Mouse (Mus musculus) mouse trophoblast stem cell (cell line): ENCODE results near the gene Tmem125.
"Not testable (repeated sequence)": the region's sequence is repeated elsewhere in the genome, so short reads cannot be mapped to it uniquely, and the experiment has no call there.

Experiments
- in situ Hi-C, 2 experiments: fragments of 300-500 bp; cut with MseI, MboI; formaldehyde crosslinking; loops; 2 replicates in 1 of 2; 3 replicates in 1 of 2; pipeline ENCODE4 v1.15.1; 2025

The Tmem125 gene

DNA sequence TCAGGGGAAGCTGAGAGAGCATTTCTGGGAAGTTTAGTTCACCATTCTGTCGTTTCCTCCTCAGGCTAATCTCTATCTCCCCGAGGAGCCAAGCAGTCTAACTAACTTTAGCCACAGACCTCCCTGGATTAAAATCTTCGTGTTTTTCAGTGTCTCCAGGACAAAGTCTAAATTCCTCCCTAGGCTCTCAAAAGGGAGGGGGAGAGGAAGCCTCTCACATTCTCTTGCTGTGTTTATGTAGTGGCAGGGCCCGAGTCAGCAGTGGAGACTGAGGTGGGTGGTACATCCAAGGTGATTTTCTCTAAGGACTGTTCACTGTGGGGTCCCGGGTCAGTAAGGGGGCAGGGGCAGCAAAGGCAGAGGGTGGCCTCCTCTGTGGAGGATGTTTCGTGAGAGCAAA lies 6.0 kb downstream of the Tmem125 start:
- in situ Hi-C loops, result no loop called here

DNA sequence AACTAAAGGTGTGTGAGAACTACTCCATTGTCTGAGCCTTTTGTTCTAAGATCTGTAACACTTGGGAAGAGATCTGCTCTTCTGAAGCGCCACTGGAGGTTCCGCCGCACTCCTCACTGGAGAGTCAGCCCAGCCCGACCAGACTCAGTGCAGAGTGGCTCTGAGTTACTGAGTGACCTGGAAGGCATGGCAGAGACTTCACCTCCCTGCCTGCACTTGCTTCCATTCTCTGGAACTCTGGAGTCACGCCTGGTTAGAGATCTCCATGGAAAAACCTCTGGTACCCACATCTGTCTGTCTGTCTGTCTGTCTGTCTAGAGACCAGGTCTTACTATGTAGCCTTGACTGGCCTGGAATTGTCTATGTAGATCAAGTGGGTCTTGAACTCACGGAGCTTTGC lies 8.2 kb downstream of the Tmem125 start:
- in situ Hi-C loops, result no loop called here

DNA sequence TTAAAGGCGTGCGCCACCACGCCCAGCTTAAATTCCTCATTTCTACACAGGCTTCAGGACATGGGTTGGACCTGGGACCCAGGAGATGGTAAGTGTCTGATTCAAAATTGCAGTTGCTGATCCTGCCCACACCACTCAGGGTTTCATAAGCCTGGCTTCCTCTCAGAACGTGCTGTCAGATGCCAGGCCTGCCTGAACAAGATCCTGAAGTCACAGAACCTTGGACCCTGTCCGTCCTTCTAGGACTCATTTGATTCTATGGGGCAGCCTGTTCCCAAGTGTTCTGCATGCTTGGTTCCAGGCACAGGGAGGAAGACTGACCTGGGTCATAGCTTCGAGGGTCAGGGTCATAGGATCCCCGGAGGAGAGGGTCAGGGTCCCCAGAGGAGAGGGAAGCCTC lies 10.2 kb downstream of the Tmem125 start:
- in situ Hi-C loops, result no loop called here

DNA sequence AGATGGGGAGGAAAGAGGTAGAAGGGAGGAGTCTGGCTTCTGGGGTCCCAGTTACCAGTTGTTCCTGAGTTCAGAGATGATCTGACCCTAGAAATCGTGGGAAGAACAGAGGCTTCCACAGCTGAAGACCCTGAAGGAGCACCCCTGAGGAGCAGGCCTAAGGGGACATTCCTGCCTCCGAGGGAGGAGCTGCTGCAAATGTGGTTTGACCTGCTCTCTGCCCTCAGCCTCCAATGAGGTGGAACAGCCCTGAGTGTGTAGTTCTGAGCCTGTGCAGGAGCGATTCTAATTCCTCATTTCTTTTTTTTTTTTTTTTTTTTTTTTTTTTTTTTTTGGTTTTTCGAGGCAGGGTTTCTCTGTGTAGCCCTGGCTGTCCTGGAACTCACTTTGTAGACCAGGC lies 10.7 kb downstream of the Tmem125 start:
- in situ Hi-C loops, result no loop called here

DNA sequence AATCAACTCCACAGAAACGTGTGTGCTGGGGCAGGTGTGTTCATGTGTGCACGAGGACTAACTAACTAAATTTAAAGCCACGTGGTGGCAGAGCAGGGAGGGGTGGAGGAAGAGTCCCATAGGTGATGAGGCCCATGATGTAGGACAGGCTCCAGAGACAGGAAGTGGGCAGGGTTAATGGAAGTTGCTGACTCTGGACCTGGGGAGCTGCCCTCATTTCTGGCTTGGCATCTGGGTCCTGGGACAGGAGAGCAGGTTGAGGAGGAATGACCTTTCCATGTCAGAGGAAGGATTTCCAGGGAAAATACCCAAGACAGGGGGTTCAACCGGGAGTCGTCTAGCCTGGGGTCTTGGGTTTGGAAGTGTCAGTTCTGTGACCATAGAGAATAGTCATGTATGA lies 11.2 kb downstream of the Tmem125 start:
- in situ Hi-C loops, result no loop called here

DNA sequence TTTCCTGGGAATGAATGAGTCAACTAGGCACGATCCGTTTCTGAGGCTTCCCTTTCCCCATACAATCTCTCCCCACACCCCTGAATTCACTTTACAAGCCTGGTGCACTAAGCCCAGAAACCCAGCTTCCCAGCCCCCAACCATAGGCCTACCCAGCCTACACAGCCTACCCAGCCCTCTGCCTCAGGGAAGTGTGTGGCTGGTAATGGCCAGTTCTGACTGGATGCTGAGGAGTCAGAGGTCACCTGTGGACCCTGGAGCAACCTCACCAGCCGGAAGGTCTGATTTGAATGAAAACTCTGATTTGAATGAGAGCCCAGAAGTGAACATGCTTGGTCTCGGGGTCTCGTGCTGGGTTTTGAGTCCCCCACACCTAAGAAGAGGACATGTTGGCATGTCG lies 16.1 kb downstream of the Tmem125 start:
- in situ Hi-C loops, result no loop called here

DNA sequence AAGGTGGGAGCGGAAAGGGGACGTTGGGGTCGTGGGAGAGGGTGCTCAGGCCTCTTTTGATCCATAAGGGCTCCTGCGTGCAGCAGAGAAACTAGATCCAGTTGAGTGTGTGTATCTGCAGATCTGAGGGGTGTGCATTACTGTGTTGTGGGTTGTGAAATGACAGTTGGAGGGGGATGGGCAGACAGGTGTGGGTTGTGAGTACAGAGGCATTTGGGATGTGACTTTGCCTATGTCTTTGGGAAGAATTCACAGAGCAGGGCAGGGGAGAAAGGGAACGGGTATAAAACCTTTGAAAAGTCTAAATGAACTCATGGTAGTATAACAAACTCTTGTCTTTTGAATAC lies 16.5 kb downstream of the Tmem125 start:
- in situ Hi-C loops, result no loop called here

DNA sequence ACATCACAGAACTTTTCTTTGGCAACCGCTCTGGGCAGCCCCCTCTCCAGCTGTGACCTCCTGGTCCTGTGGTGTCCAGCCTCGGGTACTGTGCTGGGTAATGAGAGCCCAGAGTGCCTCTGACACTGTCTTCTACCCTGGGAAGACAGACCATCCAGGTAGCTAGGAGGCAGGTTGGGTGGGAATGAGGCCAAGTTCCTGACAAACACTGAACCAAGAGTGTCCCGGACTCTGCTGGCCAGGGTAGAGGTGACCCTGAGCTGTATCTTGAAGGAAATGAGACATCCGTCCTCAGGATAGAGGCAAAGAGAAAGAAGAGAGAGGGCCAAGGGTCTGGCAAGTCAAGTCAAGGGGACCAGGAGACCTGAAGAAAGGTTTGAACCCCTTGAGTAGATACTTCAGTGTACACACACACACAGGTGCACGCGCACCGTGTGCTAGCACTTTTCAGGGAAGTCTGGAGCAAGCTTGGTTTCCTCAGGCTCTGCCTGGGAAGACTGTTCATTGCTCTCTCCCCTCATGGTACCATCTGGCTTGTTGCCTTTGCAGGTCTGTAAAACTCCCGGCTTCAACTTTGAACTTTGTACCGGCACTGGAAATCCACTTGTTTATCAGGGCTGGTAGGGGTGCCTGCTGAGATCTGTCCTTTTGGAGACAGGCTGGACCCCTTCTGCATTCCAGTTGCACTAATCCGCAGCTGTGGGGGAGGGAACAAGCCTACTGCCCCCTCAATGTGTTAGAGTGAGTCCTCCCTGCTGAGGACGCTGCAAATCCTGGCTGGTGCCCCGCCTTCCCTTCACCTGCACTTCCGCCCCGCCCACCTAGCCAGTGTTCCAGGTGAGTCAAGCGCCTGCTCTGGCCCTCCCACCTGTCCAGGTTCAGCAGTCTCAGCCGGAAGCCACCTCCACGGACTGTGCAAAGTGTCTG lies 17.2 kb downstream of the Tmem125 start, which contains the start of gene 2610528J11Rik:
2610528J11Rik (plus strand) TSS at position 592 of the 927 bp plus-strand sequence.
- in situ Hi-C loops, result no loop called here

DNA sequence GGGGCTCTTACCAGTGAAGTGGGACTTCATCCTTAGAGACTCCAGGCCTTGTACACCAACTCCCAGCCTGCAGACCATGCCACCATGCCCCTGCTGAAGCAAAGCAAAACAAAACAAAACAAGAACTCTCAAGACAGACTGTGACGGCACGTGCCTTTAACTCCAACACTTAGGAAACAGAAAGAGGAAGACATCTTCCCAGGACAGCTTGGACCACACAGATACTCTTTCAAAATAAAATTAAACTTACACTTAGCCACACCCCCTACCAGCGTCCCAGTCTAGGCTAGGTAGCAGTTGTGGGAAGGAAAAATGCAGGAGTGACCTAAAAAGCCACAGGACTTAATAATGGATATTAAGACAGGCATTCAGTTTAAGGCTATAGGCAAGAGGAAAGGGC lies 18.1 kb downstream of the Tmem125 start:
- in situ Hi-C loops, result no loop called here

DNA sequence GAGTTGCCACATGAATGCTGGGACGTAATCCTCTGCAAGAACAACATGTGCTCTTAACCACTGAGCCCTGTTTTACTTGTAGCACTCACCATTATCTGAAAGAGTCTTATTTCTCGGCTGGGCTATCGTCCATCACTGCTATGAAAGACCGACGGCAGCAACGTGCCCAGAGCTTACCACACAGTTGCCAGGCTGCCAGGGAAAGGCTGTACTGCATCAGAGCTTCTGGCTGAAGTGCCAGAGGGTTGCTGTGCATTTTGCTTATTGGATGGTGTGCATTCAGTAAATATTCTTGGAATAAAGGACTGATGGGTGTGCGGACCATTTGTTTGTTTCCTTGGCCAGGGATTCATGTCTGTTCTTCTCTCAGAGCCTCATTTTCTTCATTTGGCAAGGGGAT lies 19.9 kb downstream of the Tmem125 start:
- in situ Hi-C loops, result no loop called here

DNA sequence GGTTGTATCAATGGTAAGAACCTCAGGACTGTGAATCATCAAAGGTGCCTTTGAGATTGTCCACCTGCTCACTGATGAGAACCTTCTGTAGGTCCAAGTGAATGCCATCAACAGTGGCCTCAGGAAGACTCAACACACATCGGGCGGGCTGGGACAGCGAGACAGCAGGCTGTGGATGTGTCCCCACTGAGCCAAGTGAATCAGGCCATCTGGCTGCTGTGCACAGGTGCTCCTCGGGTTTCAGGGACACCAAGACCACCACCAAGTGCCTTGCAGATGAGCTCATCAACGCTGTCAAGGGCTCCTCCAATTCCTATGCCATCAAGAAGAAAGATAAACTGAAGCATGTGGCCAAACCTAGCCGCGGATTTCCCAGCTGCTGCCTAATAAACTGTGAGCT lies 21.6 kb downstream of the Tmem125 start:
- in situ Hi-C loops, result no loop called here

DNA sequence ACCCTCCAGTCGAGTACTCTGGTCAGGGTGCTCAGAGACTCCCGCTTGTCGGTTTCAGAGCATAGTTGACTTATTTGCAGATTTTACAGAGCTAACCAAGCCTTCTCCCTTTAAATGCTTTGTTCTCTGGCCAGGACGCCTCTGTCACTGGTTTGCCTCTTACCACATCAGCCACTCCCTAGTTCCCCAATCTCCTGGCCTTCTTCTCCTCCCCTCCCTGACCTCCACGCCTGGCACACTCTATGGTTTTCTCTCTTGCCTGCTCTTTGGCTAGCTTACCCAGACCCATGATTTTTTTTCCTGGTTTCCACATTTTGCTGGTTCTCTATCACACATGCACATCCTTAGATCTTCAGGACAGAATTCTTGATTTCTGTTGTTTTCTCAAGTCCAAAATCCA lies 25.6 kb downstream of the Tmem125 start:
- in situ Hi-C loops, result no loop called here

DNA sequence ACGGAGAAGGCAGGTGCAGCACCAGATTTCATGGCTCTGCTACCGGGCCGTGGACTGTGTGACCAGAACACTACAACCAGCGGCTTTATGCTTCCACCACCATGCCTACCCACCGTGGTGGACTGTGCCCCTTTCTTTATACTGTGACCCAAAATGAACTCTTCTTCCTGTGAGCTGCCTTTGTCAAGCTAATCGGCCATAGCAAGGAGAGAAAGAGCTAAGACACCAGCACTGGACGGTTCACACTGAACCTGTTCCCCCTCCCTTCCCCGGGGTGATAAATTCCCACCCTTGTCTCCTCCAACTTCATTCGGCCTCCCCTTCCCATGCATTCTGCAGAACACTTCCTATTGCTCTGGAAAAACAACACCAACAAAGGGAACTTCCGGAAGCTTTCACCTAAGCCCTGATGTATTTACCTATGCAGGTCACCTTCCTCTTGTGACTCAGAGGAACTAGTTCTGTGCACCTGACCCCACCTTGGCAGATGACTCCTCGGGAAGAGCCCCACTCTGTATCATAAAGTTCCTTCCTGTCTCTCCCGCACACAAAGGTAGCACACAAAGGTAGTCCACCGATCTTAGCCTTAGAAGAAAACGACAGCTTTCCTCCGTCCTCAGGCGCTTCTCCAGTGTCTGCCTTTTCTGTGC lies 26.2 kb downstream of the Tmem125 start:
- in situ Hi-C loops, result no loop called here

DNA sequence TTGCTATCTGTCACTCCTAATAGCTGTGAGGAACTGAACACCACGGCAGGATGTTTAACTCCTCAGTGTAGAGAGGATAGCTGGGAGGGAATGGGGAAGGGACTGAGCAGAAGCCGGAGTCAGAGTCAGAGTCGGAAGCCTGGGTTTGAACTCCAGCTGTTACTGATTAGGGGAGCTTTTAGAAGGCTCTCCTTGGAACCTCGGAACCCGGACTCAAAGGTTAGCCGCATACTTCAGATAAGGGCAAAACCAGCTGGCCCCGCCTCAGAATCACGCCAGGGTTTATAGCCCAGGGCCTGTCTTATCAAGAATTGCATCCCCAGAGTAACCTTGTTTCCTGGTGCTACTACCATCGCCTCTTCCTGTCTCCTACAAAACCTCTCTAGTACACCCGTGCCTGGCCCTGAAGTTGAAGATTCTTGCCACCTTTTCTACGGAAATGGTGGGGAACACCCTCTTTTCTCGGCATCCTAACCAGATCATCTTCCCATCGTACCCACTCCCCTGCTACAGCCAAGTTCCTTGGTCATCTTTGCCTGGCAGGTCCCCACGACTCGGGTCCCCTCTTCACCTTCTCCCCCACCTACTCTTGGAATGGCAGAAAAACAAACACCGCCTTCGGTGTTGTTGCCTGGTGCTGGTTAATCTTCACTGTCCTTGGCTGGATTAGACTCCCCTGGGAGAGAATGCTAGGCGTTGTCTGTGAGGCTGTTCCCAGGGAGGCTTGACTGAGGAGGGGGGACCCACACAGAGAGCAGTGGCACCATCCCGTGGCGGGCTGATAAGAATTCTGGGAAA lies 26.9 kb downstream of the Tmem125 start:
- in situ Hi-C loops, result no loop called here

DNA sequence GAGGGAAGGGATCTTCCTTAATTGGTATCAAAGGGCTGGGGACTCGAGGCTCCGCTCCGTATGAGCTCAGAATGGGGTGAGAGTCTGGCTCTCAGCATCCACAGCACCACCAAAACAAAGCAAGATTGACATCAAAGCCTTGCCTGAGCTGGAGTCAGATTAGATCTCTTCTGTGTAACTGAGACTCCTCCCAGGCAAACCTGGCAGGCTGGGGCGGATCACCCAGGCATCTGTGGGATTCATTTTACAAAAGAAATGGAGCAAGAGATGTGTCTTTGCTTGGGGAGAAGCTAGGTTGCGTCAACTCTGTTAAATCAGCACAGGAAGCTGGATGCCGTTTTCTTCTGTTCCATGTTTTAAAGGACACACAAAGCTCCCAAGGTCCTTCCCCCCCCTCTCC lies 34.8 kb downstream of the Tmem125 start:
- in situ Hi-C loops, result no loop called here

DNA sequence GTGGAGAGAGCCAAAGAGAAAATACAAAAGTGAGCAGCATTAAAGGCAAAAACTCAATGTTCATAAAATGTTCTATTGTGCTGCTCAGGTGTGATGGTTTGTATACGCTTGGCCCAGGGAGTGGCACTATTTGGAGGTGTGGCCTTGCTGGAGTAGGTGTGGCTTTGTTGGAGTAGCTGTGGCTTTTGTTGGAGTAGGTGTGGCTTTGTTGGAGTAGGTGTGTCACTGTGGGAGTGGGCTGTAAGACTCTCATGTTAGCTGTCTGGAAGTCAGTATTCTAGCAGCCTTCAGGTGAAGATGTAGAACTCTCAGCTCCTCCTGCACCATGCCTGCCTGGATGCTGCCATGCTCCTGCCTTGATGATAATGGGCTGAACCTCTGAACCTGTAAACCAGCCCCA lies 36.7 kb downstream of the Tmem125 start:
- in situ Hi-C loops, result not testable (repeated sequence)

DNA sequence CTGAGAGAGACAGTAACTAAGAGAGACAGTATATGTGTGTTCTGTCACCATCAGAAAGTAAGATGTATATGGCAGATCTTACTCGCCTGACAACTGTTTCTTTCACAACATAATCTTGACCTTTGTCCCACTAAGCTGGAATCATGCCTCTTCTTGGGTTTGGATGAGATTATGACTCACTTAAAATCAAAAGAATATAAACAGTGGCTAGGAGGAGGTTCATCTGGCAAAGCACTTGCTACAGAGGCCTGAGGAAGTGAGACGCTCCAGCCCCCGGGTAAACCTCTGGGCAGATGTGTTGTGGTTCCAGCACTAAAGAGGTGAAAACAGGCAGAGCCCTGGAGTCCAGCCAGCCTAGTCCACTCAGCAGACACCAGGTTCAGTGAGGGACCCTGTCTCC lies 38.3 kb downstream of the Tmem125 start:
- in situ Hi-C loops, result no loop called here

DNA sequence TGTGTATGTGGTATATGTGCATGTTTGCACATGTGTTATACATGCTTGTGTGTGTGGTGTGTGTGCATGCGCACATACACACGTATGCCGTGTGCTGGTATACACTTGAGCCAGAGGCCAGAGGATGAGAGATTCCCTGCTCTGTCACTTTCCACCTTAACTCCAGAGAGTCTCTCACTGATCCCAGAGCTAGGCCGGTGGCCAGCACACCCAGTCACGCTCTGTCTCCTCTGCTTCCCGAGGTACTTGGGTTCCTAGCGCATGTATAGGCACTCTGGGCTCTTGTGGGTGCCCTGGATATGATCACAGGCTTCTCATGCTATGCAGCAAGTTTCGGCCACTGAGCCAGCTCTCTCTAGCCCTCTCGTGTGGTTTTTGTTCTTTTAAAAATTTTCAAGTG lies 43.1 kb downstream of the Tmem125 start:
- in situ Hi-C loops, result loop anchor here in 1 of 2 experiments (5.0 kb wide), 1 partner anchor 53 kb away; no protein-coding TSS in a partner anchor

DNA sequence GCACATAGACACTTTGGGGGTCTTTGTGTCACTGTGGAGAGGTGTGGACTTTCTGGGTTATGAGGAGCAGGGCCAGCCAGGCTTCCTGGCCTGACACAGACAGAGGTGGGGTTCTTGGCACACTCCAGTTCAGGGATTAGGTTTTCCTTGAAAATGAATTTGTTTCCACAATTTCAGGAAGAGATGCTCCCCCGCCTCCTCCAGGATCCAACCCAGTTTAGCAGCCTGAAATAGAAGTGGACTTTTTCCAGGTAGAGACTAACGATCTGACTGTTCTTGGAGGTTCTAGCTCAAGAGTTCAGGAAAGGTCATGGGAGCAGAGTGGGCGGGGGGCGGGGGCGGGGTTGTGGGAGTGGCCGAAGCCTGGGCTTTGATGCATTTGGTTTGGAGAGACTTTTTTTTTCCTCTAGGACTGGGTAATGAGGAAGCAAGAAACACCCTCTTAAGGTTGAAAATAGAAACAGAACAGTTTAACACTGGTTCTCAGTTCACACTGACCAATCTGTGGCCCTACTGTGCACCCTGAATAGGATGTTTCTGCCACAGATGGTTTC lies 43.6 kb downstream of the Tmem125 start:
- in situ Hi-C loops, result loop anchor here in 1 of 2 experiments (5.0 kb wide), 1 partner anchor 53 kb away; no protein-coding TSS in a partner anchor
